Mouse (Mus musculus): ENCODE measurements around the gene Tmsb15b1.
"Not testable (repeated sequence)": the region's sequence is repeated elsewhere in the genome, so short reads cannot be mapped to it uniquely, and the experiment has no call there.

GRCm38 (mm10) chrX:136958300-136958699, 18.4 kb downstream of the Tmsb15b1 start:
- TF ChIP-seq CTCF (conservative IDR thresholded peaks at IDR 0.05; ENCODE audit: low read length); POU5F1 (IDR thresholded peaks at IDR 0.05; ENCODE audit: borderline replicate concordance, low read length); NANOG (IDR thresholded peaks at IDR 0.05; ENCODE audit: borderline replicate concordance, low read length): not testable (repeated sequence)

Measured in E14TG2a.4 (cell line).